Mouse (Mus musculus) midbrain, embryonic 16.5 days (tissue): ENCODE data around the gene Eepd1. TPM values are rescaled to one million over a fixed set of nuclear protein-coding genes. Genes with fewer than 3 reads are reported as not detected.
A peak's percentile ranks its signal among the peaks of the same experiment; 100 is the strongest.

ENCODE experiments used
- ATAC-seq: fragments of 200-750 bp; cut with Nextera tagmentation; 2 replicates; pipeline ENCODE4 v1.8.0; 2017; ENCODE audit warnings: moderate TSS enrichment
- H3K27ac ChIP-seq: fragments of 300-500 bp; sonication (generic); 2 replicates; pipeline ENCODE4 v1.5.1; 2014; ENCODE audit warnings: mild to moderate bottlenecking, low read length, mixed read lengths
- H3K27me3 ChIP-seq: fragments of 300-500 bp; sonication (generic); 2 replicates; pipeline ENCODE4 v1.6.1; 2014; ENCODE audit warnings: low read depth, low read length, mixed read lengths; ENCODE audit not compliant: control insufficient read depth, insufficient read depth
- H3K36me3 ChIP-seq: fragments of 300-500 bp; sonication (generic); 2 replicates; pipeline ENCODE4 v1.6.1; 2014; ENCODE audit warnings: mild to moderate bottlenecking, low read length, moderate library complexity, mixed read lengths; ENCODE audit not compliant: control insufficient read depth, insufficient read depth
- H3K4me1 ChIP-seq: fragments of 300-500 bp; sonication (generic); 2 replicates; pipeline ENCODE4 v1.6.1; 2014; ENCODE audit warnings: mild to moderate bottlenecking, low read length, mixed read lengths; ENCODE audit not compliant: control insufficient read depth, insufficient read depth
- H3K4me2 ChIP-seq: fragments of 300-500 bp; sonication (generic); 2 replicates; pipeline ENCODE4 v1.6.1; 2014; ENCODE audit warnings: mild to moderate bottlenecking, low read length, mixed read lengths
- H3K4me3 ChIP-seq: fragments of 300-500 bp; sonication (generic); 2 replicates; pipeline ENCODE4 v1.5.1; 2014; ENCODE audit warnings: low read depth, mild to moderate bottlenecking, low read length, moderate library complexity, mixed read lengths
- H3K9ac ChIP-seq: fragments of 300-500 bp; sonication (generic); 2 replicates; pipeline ENCODE4 v1.6.1; 2014; ENCODE audit warnings: low read depth, low read length, mixed read lengths
- H3K9me3 ChIP-seq: fragments of 300-500 bp; sonication (generic); replicated peaks from 2 replicates; pipeline ENCODE4 v1.6.1; 2014; ENCODE audit warnings: mild to moderate bottlenecking, low read length, mixed read lengths; ENCODE audit not compliant: control insufficient read depth, poor library complexity, severe bottlenecking
- WGBS: fragments of 180-500 bp; shearing (Covaris S2); extraction: QIAGEN DNeasy Blood & Tissue Kit; methylation state at CpG from one replicate; pipeline ENCODE4 v1.1.7; 2014; 5-methylcytosine and 5-hydroxymethylcytosine counted together
- polyA plus RNA-seq: library from polyadenylated mRNA; unstranded; fragments of >200 nt; fragmentation: Nextera tagmentation; extraction: Ambion mirVana; gene quantifications from 2 replicates; pipeline ENCODE4 v1.2.1, GENCODE M21; 2015

The Eepd1 gene
- polyA plus RNA-seq, 1 experiment from 2014 or later: 12.7 TPM

- WGBS: 64% methylated on average over 7 of the region's 7 CpGs
- no peaks in the 10 kb centered on the region for H3K9me3 ChIP-seq
- H3K4me3 ChIP-seq: no peak overlapping the region
- H3K4me1 ChIP-seq: peaks cover 14% of the 10 kb centered on the region; the same call in 1 of the 2 replicates
- H3K27me3 ChIP-seq: no peaks in the 10 kb centered on the region
- ATAC-seq: no peak
- H3K4me2 ChIP-seq: peak overlapping the region; percentile 87
- no peak overlapping the region for H3K27ac ChIP-seq
- no peaks in the 10 kb centered on the region for H3K36me3 ChIP-seq
- no peak overlapping the region for H3K9ac ChIP-seq
Measured at GRCm38 (mm10) chr9:25485406-25485805, 4.1 kb downstream of the Eepd1 start.

GRCm38 (mm10) chr9:25486246-25486807, 5.0 kb downstream of the Eepd1 start:
- peak overlapping the region; percentile 87; the same call in 1 of the 2 replicates for H3K4me2 ChIP-seq
- ATAC-seq: no peak

DNA sequence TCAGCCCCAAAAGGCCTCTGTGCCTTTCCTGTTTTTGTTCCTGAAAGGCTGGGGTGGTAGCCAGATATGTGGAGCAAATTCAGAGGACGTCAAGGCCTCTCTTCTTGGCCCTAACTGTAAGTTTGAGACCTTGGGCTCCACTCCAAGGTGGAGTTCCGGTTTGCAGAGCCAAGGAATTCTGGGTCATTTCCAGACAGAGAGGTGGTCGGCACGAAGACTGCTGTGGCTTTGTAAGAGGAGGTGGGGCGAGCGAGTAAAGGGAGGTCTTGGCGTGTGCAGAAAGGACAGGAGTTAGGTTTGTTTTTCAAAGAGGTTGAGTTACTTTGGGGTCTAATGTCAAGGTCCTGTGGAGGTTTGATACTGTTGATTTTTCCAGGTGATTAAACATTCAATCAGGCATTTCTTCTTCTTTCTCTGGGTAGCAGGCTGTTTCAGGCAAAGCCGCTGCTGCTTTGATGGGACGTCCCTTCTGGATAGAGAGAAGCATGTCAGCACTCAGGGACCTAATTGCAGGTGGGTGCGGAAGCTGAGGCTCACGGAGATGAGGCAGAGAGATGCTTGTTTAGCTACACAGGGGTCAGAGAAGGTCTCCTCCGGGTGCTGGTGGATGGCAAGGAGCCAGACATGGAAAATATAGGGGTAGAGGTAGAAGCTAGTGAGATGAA, 6.2 kb downstream of the Eepd1 start:
- Histone ChIP-seq H3K4me2 (no peak overlapping the region), H3K9ac (no peak overlapping the region), H3K4me3 (no peak overlapping the region), H3K36me3 (no peaks in the 10 kb centered on the region), H3K9me3 (no peaks in the 10 kb centered on the region), H3K4me1 (peaks cover 12% of the 10 kb centered on the region; the same call in 1 of the 2 replicates), H3K27me3 (no peaks in the 10 kb centered on the region), H3K27ac (no peak overlapping the region)
- no peak for ATAC-seq
- WGBS: 60% methylated on average over 12 of the region's 12 CpGs

More at GRCm38 (mm10) chr9:25486246-25486807, 5.0 kb downstream of the Eepd1 start:
- Histone ChIP-seq H3K9ac (no peak overlapping the region), H3K36me3 (no peaks in the 10 kb centered on the region), H3K27me3 (no peaks in the 10 kb centered on the region), H3K4me3 (no peak overlapping the region), H3K27ac (no peak overlapping the region), H3K4me1 (peaks cover 17% of the 10 kb centered on the region; the same call in 1 of the 2 replicates), H3K9me3 (no peaks in the 10 kb centered on the region)
- WGBS: 77% methylated on average over 9 of the region's 9 CpGs

DNA sequence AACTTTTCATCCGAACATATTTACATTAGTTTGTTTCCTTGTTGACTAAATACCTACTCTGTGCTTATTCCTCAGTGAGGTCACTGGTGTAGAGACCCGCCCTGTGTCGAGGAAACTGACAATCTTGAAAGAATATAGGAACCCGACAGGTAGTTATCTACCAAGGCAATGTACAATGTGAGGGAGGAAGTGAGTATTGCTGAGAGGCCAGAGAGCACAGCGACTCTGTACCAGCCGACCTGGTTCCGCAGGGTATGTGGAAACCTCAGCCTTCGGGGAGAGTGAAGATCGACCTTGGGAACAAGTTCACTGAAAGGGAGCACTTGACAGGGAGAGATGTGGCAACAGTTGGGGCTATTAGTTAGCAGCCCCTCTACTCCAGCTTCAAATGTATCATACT, 7.2 kb downstream of the Eepd1 start:
- H3K4me1 ChIP-seq: peaks cover 12% of the 10 kb centered on the region; the same call in 1 of the 2 replicates
- no peaks in the 10 kb centered on the region for H3K9me3 ChIP-seq
- H3K9ac ChIP-seq: no peak overlapping the region
- no peaks in the 10 kb centered on the region for H3K36me3 ChIP-seq
- no peak overlapping the region for H3K27ac ChIP-seq
- 95% methylated on average over 9 of the region's 9 CpGs for WGBS
- no peak overlapping the region for H3K4me3 ChIP-seq
- no peak for ATAC-seq
- no peaks in the 10 kb centered on the region for H3K27me3 ChIP-seq
- H3K4me2 ChIP-seq: no peak overlapping the region

DNA sequence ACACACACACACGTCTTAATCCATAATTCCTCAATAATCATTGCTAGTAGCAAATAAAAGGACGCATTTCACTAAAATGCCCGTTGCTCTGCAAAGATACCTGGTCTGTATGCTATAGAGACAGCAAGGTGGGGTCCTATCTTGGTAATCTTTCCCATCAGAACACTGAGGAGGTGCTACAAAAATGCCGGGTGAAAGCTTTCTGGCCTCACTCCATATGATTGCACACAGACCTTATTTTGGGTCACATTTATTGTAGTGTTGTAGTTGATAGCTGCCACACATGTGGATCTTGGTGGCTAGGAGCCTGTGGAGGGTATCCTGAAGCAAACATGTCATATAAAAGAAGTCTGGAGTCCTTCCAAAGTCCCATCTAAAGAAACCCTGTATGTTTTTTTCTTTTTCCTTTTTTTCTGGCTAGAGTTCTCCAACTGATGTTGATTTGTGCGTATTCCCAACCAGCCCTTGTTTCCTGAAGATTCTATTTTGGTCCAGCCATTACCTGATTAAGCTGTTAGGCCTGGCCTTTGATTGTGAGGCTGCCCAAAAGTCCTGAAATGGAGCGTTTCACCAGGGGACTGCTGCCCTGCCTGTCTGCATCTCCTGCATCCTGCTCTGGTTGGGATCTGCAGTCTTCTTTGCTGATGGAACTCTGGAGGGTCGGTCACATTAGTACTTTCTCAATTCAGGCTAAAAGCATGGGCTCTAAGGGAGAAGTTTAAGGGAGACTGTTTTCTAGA, 8.0 kb downstream of the Eepd1 start:
- no peak overlapping the region for H3K4me2 ChIP-seq
- no peaks in the 10 kb centered on the region for H3K36me3 ChIP-seq
- ATAC-seq: no peak
- no peak overlapping the region for H3K4me3 ChIP-seq
- H3K4me1 ChIP-seq: peaks cover 6% of the 10 kb centered on the region; the same call in 1 of the 2 replicates
- no peaks in the 10 kb centered on the region for H3K9me3 ChIP-seq
- no peak overlapping the region for H3K27ac ChIP-seq
- H3K9ac ChIP-seq: no peak overlapping the region
- WGBS: 84% methylated on average over 7 of the region's 7 CpGs
- no peaks in the 10 kb centered on the region for H3K27me3 ChIP-seq

GRCm38 (mm10) chr9:25490278-25491145, 9.2 kb downstream of the Eepd1 start:
- H3K4me2 ChIP-seq: no peak overlapping the region
- no peaks in the 10 kb centered on the region for H3K9me3 ChIP-seq
- no peak overlapping the region for H3K4me3 ChIP-seq
- peak; percentile 88 for ATAC-seq
- no peaks in the 10 kb centered on the region for H3K27me3 ChIP-seq
- no peak overlapping the region for H3K27ac ChIP-seq
- peaks cover 5% of the 10 kb centered on the region; the same call in 1 of the 2 replicates for H3K4me1 ChIP-seq
- no peaks in the 10 kb centered on the region for H3K36me3 ChIP-seq
- H3K9ac ChIP-seq: no peak overlapping the region
- 35% methylated on average over 13 of the region's 13 CpGs for WGBS

DNA sequence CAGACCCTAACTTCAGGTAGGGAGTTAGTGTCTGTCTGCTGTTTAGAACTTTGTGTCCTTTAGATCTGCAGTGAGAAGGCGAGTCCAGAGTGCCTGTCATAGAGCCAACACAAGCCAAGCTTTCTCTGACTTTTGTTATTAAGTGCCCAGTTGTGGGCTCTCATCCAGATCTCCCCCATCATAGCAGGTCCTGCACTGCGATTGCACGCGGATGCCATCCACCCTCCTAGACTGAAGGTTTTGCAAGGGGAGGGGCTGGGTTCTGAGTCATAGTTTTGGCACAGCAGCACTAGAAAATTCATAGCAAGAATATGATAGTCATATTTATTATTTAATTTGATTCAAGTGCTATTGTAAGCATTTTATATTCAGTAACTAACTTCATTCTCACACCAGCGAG, 12.6 kb downstream of the Eepd1 start:
- H3K9ac ChIP-seq: no peak overlapping the region
- no peak overlapping the region for H3K4me3 ChIP-seq
- WGBS: 94% methylated on average over 5 of the region's 5 CpGs
- H3K27ac ChIP-seq: no peak overlapping the region
- no peaks in the 10 kb centered on the region for H3K9me3 ChIP-seq
- ATAC-seq: no peak
- H3K4me2 ChIP-seq: no peak overlapping the region
- peaks cover 5% of the 10 kb centered on the region; the same call in 1 of the 2 replicates for H3K4me1 ChIP-seq
- H3K27me3 ChIP-seq: no peaks in the 10 kb centered on the region
- H3K36me3 ChIP-seq: no peaks in the 10 kb centered on the region

- Histone ChIP-seq H3K9ac (no peak overlapping the region), H3K9me3 (no peaks in the 10 kb centered on the region), H3K4me1 (peaks cover 2% of the 10 kb centered on the region; the same call in 1 of the 2 replicates), H3K4me2 (no peak overlapping the region), H3K27ac (no peak overlapping the region), H3K4me3 (no peak overlapping the region), H3K36me3 (no peaks in the 10 kb centered on the region), H3K27me3 (no peaks in the 10 kb centered on the region)
- WGBS: 92% methylated on average over 10 of the region's 10 CpGs
- ATAC-seq: no peak
Measured at GRCm38 (mm10) chr9:25495601-25496000, 14.3 kb downstream of the Eepd1 start.
